Mouse (Mus musculus): Measurements from ENCODE around the gene Dclk1. TPM values are rescaled to one million over a fixed set of nuclear protein-coding genes. Genes with fewer than 3 reads are reported as not detected.

Dclk1 gene
- polyA plus RNA-seq, 1 experiment from 2014 or later, result 9.5 TPM

DNA sequence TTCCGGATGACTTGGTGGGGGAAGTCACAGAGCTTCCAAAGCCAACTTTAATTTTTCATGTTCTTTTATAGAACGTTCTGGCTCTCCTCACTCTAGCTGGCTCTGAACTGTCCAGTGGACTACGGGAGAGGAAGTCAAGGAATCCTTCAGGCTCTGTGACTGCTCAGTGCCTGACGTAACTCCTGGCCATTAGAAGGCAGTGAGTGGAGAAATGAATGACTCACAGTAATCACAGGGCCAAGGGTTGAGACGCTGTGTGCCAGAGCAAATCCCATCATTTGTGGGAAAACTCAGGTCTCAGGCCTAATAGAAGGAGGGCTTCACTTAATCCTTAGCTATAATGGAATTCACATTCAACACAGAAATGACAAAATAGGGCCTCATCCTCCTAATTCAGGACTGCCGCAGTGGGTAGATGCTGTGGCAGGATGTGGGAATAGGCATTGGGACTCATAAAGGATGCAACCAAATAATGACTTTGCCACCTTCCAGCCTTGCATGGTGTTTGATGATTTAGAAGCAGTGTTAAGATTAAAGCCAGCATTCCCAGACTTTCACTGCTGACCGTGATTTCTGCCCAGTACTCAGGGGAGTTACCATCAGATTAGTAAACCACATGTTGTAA, 65.5 kb downstream of the Dclk1 start:
- Histone ChIP-seq H3K9ac (ENCODE audit: low read length) (no peak overlapping the region), H3K27me3 (ENCODE audit: control insufficient read depth, insufficient read depth, low read length) (no peaks in the 10 kb centered on the region), H3K4me3 (ENCODE audit: control insufficient read depth in 1 of 2, insufficient read depth in 1 of 2, low read depth in 1 of 2, low read length in 2 of 2) (no peak overlapping the region), H3K4me1 (ENCODE audit: control insufficient read depth in 2 of 2, insufficient read depth in 2 of 2, low read length in 2 of 2) (peaks cover 0 to 2% of the 10 kb centered on the region in 2 experiments; a peak in 1 of 4 replicates), H3K9me3 (ENCODE audit: control insufficient read depth, low read length) (no peaks in the 10 kb centered on the region), H3K36me3 (ENCODE audit: control insufficient read depth, insufficient read depth, low read length) (no peaks in the 10 kb centered on the region), H3K4me2 (ENCODE audit: low read length) (no peak overlapping the region), H3K27ac (replicated peaks in 1 of 2; ENCODE audit: control insufficient read depth in 1 of 2, insufficient read depth in 1 of 2, low read depth in 2 of 2, low read length in 2 of 2) (no peak overlapping the region)
- ATAC-seq (ENCODE audit: insufficient number of reproducible peaks, insufficient read depth, low FRiP score, low read depth), result 0 out of 2 replicates have a peak, but pooled peaks have one; percentile 54
- WGBS, result 58% methylated on average over 7 of the region's 7 CpGs

DNA sequence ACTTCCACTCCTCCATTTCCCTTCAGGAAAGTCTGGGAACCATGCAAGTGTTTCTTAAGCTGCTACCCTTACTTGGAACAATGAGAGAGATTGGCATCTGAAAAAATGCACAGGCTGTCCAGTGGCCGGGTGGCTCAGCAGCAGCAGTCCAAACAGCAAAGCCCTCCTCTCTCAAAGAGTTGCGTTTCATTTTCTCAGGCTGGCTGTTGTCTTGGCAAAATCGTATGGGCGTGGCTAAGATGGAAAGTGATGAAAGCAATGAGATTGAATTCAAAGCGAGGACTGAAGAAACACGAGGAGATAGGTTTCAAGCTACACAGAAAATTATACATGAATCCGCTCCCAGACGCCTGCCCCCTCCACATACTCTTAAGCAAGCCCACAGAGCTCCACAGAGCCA, 67.8 kb downstream of the Dclk1 start:
- H3K27me3 ChIP-seq (ENCODE audit: control insufficient read depth, insufficient read depth, low read length), result no peaks in the 10 kb centered on the region
- H3K9me3 ChIP-seq (ENCODE audit: control insufficient read depth, low read length), result no peaks in the 10 kb centered on the region
- no peaks in the 10 kb centered on the region for H3K36me3 ChIP-seq (ENCODE audit: control insufficient read depth, insufficient read depth, low read length)
- no peak overlapping the region for H3K9ac ChIP-seq (ENCODE audit: low read length)
- ATAC-seq (ENCODE audit: insufficient number of reproducible peaks, insufficient read depth, low FRiP score, low read depth), result no peak
- H3K4me1 ChIP-seq (ENCODE audit: control insufficient read depth in 2 of 2, insufficient read depth in 2 of 2, low read length in 2 of 2), result peaks cover 0 to 2% of the 10 kb centered on the region in 2 experiments; a peak in 1 of 4 replicates
- WGBS, result 54% methylated on average over 8 of the region's 8 CpGs
- no peak overlapping the region for H3K27ac ChIP-seq (replicated peaks in 1 of 2; ENCODE audit: control insufficient read depth in 1 of 2, insufficient read depth in 1 of 2, low read depth in 2 of 2, low read length in 2 of 2)
- H3K4me2 ChIP-seq (ENCODE audit: low read length), result no peak overlapping the region
- H3K4me3 ChIP-seq (ENCODE audit: control insufficient read depth in 1 of 2, insufficient read depth in 1 of 2, low read depth in 1 of 2, low read length in 2 of 2), result no peak overlapping the region

DNA sequence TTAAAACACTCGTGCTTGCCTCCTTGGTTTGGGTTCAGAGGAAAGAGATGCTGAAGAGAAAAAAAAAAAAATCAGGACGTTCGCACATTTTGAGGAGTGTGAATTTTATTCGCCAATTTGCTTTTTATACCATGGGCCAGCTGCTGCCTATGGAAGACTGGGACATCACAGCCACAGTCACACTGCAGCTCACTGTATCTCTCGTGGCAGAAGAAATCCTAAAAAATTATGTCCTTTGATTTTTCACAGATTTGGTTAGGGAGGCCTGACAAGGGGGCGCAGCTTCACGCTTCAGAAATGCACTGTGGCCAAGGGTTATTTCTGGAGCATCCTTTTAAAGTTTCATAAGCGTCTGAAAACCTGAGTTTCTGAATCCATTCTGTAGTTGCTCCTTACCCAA, 73.7 kb downstream of the Dclk1 start:
- no peak overlapping the region for H3K4me3 ChIP-seq (ENCODE audit: control insufficient read depth in 1 of 2, insufficient read depth in 1 of 2, low read depth in 1 of 2, low read length in 2 of 2)
- H3K36me3 ChIP-seq (ENCODE audit: control insufficient read depth, insufficient read depth, low read length), result no peaks in the 10 kb centered on the region
- 75% methylated on average over 8 of the region's 8 CpGs for WGBS
- no peaks in the 10 kb centered on the region for H3K9me3 ChIP-seq (ENCODE audit: control insufficient read depth, low read length)
- no peak overlapping the region for H3K27ac ChIP-seq (replicated peaks in 1 of 2; ENCODE audit: control insufficient read depth in 1 of 2, insufficient read depth in 1 of 2, low read depth in 2 of 2, low read length in 2 of 2)
- H3K4me1 ChIP-seq (ENCODE audit: control insufficient read depth in 2 of 2, insufficient read depth in 2 of 2, low read length in 2 of 2), result no peaks in the 10 kb centered on the region
- H3K9ac ChIP-seq (ENCODE audit: low read length), result no peak overlapping the region
- ATAC-seq (ENCODE audit: insufficient number of reproducible peaks, insufficient read depth, low FRiP score, low read depth), result no peak
- H3K27me3 ChIP-seq (ENCODE audit: control insufficient read depth, insufficient read depth, low read length), result no peaks in the 10 kb centered on the region
- H3K4me2 ChIP-seq (ENCODE audit: low read length), result no peak overlapping the region

DNA sequence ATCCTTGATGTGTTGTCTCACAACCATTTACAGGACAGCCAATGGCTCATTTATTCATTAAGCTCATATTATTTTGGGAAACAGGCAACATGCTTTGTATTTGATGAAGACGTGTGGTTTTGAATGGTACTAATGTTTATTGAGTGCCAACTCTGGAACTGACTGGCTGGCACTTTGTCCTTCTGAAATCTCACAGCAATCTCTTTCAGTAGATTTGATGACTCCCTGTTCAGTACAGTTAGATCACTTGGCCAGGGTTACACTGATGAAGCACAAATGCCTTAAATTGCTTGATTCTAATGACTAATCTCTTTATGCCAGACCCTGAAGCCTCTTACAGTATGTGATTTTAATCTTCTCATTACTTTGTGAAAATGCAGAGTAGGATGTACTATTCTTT, 75.9 kb downstream of the Dclk1 start:
- H3K9me3 ChIP-seq (ENCODE audit: control insufficient read depth, low read length), result no peaks in the 10 kb centered on the region
- ATAC-seq (ENCODE audit: insufficient number of reproducible peaks, insufficient read depth, low FRiP score, low read depth), result no peak
- no peak overlapping the region for H3K9ac ChIP-seq (ENCODE audit: low read length)
- 73% methylated on average over 1 of the region's 1 CpGs for WGBS
- H3K4me2 ChIP-seq (ENCODE audit: low read length), result no peak overlapping the region
- no peaks in the 10 kb centered on the region for H3K36me3 ChIP-seq (ENCODE audit: control insufficient read depth, insufficient read depth, low read length)
- no peaks in the 10 kb centered on the region for H3K4me1 ChIP-seq (ENCODE audit: control insufficient read depth in 2 of 2, insufficient read depth in 2 of 2, low read length in 2 of 2)
- no peak overlapping the region for H3K27ac ChIP-seq (replicated peaks in 1 of 2; ENCODE audit: control insufficient read depth in 1 of 2, insufficient read depth in 1 of 2, low read depth in 2 of 2, low read length in 2 of 2)
- no peak overlapping the region for H3K4me3 ChIP-seq (ENCODE audit: control insufficient read depth in 1 of 2, insufficient read depth in 1 of 2, low read depth in 1 of 2, low read length in 2 of 2)
- no peaks in the 10 kb centered on the region for H3K27me3 ChIP-seq (ENCODE audit: control insufficient read depth, insufficient read depth, low read length)

DNA sequence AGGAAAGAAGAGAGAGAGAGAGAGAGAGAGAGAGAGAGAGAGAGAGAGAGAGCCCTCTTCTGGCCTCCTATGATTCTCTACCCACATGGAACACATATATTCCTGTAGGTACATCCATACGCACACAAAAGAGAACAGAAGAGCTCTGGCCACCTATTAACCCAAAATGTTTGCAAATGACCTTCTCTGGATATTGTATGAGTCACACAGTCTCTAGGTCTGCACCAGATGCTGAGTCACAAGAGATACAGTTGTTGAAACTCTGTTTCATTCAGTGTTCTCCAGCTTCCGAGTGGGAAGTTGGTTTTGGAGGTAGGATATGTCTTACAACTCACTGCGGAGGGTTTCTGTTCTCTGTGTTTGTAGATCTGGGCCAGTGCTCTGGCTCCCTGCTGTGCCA, 78.4 kb downstream of the Dclk1 start:
- H3K36me3 ChIP-seq (ENCODE audit: control insufficient read depth, insufficient read depth, low read length), result no peaks in the 10 kb centered on the region
- H3K27ac ChIP-seq (replicated peaks in 1 of 2; ENCODE audit: control insufficient read depth in 1 of 2, insufficient read depth in 1 of 2, low read depth in 2 of 2, low read length in 2 of 2), result no peak overlapping the region
- 89% methylated on average over 3 of the region's 3 CpGs for WGBS
- H3K4me3 ChIP-seq (ENCODE audit: control insufficient read depth in 1 of 2, insufficient read depth in 1 of 2, low read depth in 1 of 2, low read length in 2 of 2), result no peak overlapping the region
- no peak overlapping the region for H3K9ac ChIP-seq (ENCODE audit: low read length)
- H3K4me1 ChIP-seq (ENCODE audit: control insufficient read depth in 2 of 2, insufficient read depth in 2 of 2, low read length in 2 of 2), result no peaks in the 10 kb centered on the region
- H3K4me2 ChIP-seq (ENCODE audit: low read length), result no peak overlapping the region
- H3K27me3 ChIP-seq (ENCODE audit: control insufficient read depth, insufficient read depth, low read length), result no peaks in the 10 kb centered on the region
- H3K9me3 ChIP-seq (ENCODE audit: control insufficient read depth, low read length), result no peaks in the 10 kb centered on the region
- no peak for ATAC-seq (ENCODE audit: insufficient number of reproducible peaks, insufficient read depth, low FRiP score, low read depth)

DNA sequence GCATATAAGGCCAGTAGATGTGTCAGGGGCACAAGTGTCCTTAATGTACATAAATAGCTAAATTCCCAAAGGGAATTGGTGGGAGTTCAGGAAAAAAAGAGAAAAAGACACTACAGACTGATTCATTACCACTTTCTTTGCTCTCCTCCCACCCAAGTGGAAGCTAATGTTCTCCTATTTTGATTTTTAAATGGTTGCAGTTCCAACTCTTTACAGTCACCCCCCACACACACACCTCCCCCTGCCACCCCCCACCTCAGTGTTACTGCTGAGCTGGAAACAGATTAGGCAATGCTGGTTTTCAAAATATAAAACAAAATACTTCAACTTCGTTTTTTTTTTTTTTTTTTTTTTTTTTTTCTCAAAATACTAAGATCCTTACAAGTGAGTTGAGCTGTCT, 81.9 kb downstream of the Dclk1 start:
- Histone ChIP-seq H3K9me3 (ENCODE audit: control insufficient read depth, low read length) (no peaks in the 10 kb centered on the region), H3K4me3 (ENCODE audit: control insufficient read depth in 1 of 2, insufficient read depth in 1 of 2, low read depth in 1 of 2, low read length in 2 of 2) (no peak overlapping the region), H3K9ac (ENCODE audit: low read length) (no peak overlapping the region), H3K27ac (replicated peaks in 1 of 2; ENCODE audit: control insufficient read depth in 1 of 2, insufficient read depth in 1 of 2, low read depth in 2 of 2, low read length in 2 of 2) (no peak overlapping the region), H3K4me2 (ENCODE audit: low read length) (no peak overlapping the region), H3K36me3 (ENCODE audit: control insufficient read depth, insufficient read depth, low read length) (no peaks in the 10 kb centered on the region), H3K27me3 (ENCODE audit: control insufficient read depth, insufficient read depth, low read length) (no peaks in the 10 kb centered on the region), H3K4me1 (ENCODE audit: control insufficient read depth in 2 of 2, insufficient read depth in 2 of 2, low read length in 2 of 2) (no peaks in the 10 kb centered on the region)
- WGBS, result 30% methylated on average over 1 of the region's 1 CpGs
- no peak for ATAC-seq (ENCODE audit: insufficient number of reproducible peaks, insufficient read depth, low FRiP score, low read depth)

DNA sequence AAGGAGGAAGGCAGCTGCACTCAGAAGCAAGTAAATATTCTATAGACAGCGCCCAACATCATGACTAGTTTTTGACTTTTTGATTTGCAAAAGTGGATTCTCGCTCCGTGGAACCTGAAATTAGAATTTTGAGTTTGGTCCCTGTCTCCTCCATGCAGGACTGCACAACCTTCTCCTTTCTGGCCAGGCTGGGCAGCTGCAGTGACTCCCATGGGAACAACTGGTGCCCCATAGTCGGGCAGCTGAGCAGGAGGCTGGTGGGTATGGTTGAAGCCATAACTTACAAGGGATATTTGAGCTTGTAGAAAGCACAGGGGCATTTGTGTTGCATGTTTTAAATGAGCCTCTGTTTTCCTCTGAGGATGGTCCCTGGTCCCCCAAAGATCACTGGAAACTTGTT, 88.3 kb downstream of the Dclk1 start:
- 83% methylated on average over 4 of the region's 4 CpGs for WGBS
- Histone ChIP-seq H3K36me3 (ENCODE audit: control insufficient read depth, insufficient read depth, low read length) (no peaks in the 10 kb centered on the region), H3K4me1 (ENCODE audit: control insufficient read depth in 2 of 2, insufficient read depth in 2 of 2, low read length in 2 of 2) (no peaks in the 10 kb centered on the region), H3K27ac (replicated peaks in 1 of 2; ENCODE audit: control insufficient read depth in 1 of 2, insufficient read depth in 1 of 2, low read depth in 2 of 2, low read length in 2 of 2) (no peak overlapping the region), H3K9me3 (ENCODE audit: control insufficient read depth, low read length) (0 out of 2 replicates have a peak, but pooled peaks cover 4% of the 10 kb centered on the region), H3K4me3 (ENCODE audit: control insufficient read depth in 1 of 2, insufficient read depth in 1 of 2, low read depth in 1 of 2, low read length in 2 of 2) (no peak overlapping the region), H3K4me2 (ENCODE audit: low read length) (no peak overlapping the region), H3K9ac (ENCODE audit: low read length) (no peak overlapping the region), H3K27me3 (ENCODE audit: control insufficient read depth, insufficient read depth, low read length) (no peaks in the 10 kb centered on the region)
- ATAC-seq (ENCODE audit: insufficient number of reproducible peaks, insufficient read depth, low FRiP score, low read depth), result no peak

DNA sequence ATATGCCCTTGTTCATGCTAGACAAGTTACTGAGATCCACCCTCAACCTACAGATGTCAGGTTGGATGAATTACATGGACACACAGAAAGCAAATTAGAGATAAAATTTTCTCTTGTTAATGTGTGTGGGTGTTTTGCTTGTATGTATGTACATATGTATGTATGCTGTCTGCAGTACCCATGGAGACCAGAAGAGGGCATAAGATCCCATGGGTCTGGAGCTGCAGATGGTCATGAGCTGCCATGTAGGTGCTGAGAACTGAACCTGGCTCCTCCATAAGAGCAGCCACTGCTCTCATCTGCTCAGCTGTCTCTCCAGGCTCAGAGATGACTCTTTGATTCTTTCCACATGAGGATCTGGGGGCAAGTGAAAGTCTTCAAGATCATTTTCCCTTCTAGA, 89.5 kb downstream of the Dclk1 start:
- ATAC-seq (ENCODE audit: insufficient number of reproducible peaks, insufficient read depth, low FRiP score, low read depth), result no peak
- Histone ChIP-seq H3K9me3 (ENCODE audit: control insufficient read depth, low read length) (0 out of 2 replicates have a peak, but pooled peaks cover 4% of the 10 kb centered on the region), H3K9ac (ENCODE audit: low read length) (no peak overlapping the region), H3K27me3 (ENCODE audit: control insufficient read depth, insufficient read depth, low read length) (no peaks in the 10 kb centered on the region), H3K4me1 (ENCODE audit: control insufficient read depth in 2 of 2, insufficient read depth in 2 of 2, low read length in 2 of 2) (no peaks in the 10 kb centered on the region), H3K27ac (replicated peaks in 1 of 2; ENCODE audit: control insufficient read depth in 1 of 2, insufficient read depth in 1 of 2, low read depth in 2 of 2, low read length in 2 of 2) (no peak overlapping the region), H3K4me2 (ENCODE audit: low read length) (no peak overlapping the region), H3K36me3 (ENCODE audit: control insufficient read depth, insufficient read depth, low read length) (no peaks in the 10 kb centered on the region), H3K4me3 (ENCODE audit: control insufficient read depth in 1 of 2, insufficient read depth in 1 of 2, low read depth in 1 of 2, low read length in 2 of 2) (no peak overlapping the region)
